Mouse (Mus musculus) adrenal gland, postnatal 25 days (tissue): ENCODE measurements at regions not wholly inside any gene's neighbourhood (a gene's known extent, or its start where the extent isn't known, plus 50 kb on each side); places are given as distances from the start of the nearest gene placed in this dataset.

Source experiments
- DNase-seq: peaks from one replicate; pipeline ENCODE4 v3.0.0; 2021; ENCODE audit warnings: mixed read lengths

- peak; percentile 7 for DNase-seq
Observed at GRCm38 (mm10) chr11:17464875-17465274, 207.5 kb downstream of the C1d start.

DNA sequence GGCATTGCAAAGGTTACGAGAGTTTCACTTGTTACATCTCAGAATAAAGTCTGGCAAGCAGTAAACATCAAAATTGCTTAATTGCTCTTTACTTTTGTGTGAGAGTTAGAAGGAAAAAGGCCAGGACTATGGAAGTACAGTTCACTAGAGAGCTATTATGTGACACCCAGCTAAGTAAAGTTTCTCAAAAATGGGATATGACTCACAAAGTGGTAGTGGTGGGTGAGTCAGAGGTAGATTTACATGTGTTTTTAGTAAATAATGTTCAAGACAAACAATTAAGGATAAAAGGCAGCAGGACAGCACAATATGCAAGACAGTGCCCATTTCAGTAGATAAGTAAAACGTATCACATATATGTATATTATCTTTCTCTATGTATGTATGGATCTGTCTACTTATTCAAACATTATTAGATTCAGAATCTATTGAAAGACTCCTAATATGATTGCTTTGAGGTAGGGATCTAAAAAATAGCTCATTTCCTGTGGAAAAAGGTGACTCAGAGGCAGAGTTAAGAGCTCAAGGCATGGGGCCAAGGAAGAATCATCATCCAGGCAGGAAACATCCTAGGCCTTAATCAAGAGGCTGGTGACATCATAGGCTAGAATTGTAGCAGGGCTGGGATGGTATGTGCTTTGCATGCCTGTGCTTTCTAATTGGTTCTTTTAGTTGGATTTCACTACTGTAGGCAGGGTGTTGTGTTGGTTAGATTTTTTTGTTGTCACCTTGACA lies 211.2 kb downstream of the C1d start:
- DNase-seq: peak; percentile 13

DNA sequence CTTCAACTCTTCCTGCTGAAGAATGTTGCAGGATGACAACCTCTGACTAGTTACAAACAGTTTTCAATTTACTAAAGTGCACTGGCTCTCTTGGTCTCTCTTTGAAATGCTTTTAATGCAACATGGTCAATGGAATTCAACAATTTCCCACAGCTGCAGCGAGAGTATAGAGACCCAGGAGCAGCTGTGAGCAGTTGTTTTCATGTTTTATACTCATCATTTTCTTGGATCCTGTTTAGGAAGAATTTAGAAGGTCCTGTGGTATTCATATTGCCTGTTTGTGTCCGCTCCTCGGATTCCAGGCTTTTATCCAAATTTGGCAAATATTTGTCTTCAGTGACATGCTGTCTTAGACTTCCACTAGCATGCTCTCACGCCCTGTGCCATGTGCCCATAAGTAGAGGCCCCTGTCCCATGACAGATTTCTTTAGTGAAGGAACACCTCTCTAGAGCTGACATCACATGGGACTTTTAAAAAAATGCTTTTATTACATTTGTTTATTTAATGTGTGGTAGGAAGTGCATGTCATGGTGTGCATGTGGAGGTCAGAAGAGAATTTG lies 224.1 kb downstream of the C1d start:
- no peak for DNase-seq

GRCm38 (mm10) chr11:17483849-17484441 lies 226.6 kb downstream of the C1d start:
- DNase-seq: no peak

- no peak for DNase-seq
Observed at GRCm38 (mm10) chr11:17501120-17502043, 244.0 kb downstream of the C1d start.

DNA sequence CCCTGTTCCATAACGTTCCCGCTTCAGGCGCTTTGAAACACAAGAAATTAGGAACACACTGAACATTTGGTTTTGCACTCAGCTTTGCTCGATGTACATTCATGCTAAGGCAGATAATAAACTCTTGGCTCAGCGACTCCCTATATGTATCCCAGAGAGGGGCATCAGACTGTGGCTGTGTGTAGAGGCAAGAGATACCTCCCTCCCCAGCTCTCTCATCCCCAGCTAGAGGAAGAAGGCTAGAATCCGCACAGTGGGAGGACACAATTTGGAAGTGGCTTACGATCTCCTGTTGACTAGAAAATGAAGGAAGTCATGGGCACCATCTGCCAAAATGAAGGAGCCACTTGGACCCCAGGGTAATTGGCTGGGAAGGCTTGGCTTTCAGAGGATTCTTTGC lies 244.7 kb downstream of the C1d start:
- DNase-seq: no peak

DNA sequence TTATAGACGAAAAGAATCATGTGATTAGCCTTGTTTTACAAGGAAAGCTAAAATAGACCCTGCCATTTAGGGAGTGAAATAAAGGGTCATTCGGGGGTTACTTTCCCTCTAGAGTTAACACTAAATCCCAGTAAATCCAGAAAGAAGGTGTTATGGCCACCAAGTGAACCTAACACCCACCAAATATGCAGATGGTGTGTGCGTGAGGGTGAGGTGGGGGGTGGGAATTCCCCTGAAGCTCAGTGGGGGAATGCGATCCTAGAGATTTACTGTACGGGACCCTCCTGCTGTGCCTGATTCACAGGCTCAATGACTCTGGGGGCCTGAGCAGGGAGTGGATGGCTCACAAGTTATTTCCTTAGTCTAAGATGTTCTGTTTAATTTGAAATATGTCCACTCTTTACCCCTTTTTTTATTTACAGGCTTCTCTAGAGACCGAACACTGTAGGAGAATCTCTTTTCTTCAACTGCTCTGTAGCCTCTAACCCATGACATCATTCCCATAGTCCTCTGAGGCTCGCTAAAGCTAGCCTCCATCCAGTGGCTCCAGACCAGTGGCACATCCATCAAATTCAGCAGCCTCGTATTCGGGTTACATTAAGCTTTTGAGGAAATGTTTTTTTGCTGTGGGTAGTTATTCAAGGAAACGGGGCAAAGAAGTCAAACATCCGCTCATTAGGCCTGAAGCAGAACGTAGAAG lies 265.0 kb downstream of the C1d start:
- DNase-seq: no peak

- no peak for DNase-seq
Observed at GRCm38 (mm10) chr11:17523329-17523728, 265.9 kb downstream of the C1d start.

GRCm38 (mm10) chr11:17524985-17525775 lies 267.8 kb downstream of the C1d start:
- no peak for DNase-seq

DNA sequence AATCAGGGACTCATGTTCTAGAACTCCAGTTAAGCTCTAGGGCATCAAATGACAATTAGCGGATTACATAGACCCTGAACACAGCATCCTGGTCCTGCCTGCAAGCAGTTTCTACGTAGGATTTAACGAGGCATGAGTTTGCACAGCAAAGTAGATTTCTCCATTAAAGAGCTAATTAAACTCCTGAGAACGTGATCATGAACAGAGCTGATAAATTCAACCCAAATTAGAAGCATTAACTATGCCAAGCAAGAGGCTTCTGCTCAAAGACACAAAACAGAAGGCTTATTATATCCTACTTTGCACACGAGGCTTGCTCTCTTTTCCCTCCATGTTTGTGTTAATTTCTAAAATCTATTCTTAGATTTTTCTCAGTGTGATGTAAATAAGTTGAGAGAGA lies 269.1 kb downstream of the C1d start:
- DNase-seq: no peak

DNA sequence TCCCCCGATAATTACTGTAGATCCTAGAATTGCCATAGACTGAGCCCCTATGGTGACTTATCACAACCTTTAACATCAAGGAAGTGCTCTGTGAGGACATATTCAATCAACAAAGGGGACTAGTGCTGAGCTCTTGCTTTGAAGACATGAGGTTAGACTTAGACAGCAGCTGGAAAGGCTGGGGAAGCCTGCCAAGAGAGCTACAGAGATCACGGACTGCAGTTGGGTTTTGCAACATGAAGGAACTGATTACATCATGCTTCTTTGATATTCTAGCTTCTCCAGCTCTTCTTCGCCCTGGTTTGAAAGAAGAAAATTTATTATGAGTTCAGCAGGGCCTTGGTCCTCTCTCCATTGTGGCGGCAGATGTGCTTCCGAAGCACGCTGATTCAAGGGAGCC lies 271.2 kb downstream of the C1d start:
- DNase-seq: no peak

- DNase-seq: no peak
Observed at GRCm38 (mm10) chr11:17533706-17534105, 276.3 kb downstream of the C1d start.

GRCm38 (mm10) chr11:17546286-17546685 lies 288.9 kb downstream of the C1d start:
- DNase-seq: no peak

DNA sequence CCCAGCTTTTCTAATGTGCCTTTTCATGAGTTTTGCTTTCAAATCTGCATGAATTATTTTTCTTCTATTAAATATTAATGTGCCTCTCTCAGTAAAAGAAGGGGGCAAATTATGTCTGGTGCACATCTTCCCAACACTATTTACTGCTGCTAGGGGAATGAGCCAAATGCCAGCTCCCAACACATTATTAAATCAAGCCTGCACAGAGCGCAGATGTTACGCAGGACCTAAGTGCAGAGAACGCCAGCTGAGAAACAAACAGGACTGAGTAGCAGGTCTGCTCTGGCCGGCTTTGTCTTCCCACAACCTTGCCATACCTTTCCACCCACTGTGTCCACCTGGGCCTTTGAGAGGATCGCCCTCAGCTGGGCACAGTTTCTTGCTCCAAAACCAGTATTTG lies 291.8 kb downstream of the C1d start:
- no peak for DNase-seq

DNA sequence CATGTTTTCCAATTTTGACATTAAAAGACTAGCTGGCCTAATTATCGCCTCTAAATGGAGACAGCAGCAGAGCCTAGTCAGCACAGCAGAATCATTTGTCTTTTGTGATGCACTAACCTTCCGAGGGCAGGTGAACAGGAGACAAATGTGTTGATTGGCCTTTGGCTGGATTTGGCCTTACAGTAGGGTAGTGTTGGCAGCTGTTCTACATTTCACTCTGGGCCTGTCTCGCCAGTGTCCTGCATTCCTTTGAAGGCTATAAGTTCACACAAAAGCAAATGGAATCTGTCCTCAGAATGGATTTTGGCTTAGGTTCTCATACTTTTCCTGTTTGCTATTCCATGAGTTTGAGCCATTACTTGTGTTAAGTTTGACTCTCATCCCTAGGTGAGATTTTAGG lies 297.9 kb downstream of the C1d start:
- DNase-seq: no peak

DNA sequence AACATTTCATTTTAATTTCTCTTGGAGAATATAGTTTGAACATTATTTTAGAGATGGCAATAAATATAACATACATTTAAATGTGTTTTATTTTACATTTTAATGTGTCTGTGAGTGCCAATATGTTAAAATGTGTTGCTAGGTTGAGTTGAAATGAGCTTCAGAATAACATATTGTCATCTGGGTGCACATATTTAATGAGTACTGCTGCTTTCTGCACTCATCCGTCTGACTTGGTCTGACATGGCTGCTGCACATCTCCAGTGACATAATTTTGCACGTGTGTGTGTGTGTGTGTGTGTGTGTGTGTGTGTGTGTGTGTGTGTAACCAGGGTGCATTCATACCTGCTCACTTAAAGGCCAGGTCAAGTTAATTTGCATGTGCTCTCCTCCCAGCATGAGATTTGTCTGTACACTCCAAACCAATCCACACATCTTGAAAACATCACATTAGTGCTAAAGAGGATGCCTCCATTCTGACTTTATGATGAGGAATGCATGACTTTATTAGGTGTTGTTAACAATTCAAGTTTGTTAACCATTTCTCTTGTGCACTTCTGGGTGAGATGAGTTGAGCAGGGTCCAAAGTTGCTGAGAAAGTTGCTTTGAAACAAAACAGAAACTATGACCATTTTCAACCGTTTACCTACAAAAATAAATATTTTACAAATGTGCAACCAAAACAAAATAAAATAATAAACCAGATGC lies 334.6 kb downstream of the C1d start:
- DNase-seq: no peak

DNA sequence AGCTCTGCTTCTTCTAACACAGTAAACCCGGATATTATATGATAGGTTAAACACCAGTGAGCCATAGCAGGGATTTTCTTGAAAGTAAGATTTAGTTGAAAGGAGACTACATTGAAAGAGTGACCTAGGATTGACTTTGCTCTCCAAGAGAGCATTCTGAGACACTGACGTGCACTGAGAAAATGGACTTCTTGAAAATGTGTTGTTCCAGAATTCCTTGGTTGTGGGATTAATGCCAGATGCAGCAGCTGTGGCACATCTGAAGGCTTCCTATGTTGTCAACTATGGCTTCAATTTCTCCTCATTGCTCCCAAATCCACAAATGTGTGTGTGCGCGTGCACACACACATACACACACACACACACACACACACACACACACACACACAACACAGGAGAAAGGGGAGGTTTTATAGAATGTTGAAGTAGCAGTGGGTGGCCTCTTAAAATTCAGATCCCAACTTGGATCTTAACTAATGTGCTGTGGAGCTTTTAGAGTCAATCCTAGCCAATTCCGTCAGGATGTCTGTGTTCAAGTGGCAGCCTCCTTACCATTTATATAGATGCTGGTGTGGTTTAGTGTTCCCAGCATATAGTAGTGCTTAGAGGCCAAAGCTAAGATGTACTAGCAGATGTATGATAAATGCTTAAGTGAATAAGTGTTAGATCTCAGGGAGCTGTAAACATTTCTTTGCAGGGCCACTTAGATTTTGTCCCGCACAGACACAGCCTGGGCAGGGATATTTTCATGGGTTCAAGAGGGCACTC lies 346.5 kb downstream of the C1d start:
- DNase-seq: no peak

GRCm38 (mm10) chr11:17620462-17621248 lies 333.0 kb downstream of the Etaa1 start:
- DNase-seq: no peak

- DNase-seq: no peak
Observed at GRCm38 (mm10) chr11:17629541-17630171, 324.0 kb downstream of the Etaa1 start.
